Mouse (Mus musculus) B cell, adult 2 months (primary cell): ENCODE measurements around the gene Arfgap3.
"Not testable (repeated sequence)": the region's sequence is repeated elsewhere in the genome, so short reads cannot be mapped to it uniquely, and the experiment has no call there.

Source experiments
- DNase-seq, 2 experiments: peaks; one replicate each; pipeline ENCODE4 v3.0.0; 2022

Arfgap3 gene

GRCm38 (mm10) chr15:83293706-83294645, 56.1 kb downstream of the Arfgap3 start:
- no peak for DNase-seq

DNA sequence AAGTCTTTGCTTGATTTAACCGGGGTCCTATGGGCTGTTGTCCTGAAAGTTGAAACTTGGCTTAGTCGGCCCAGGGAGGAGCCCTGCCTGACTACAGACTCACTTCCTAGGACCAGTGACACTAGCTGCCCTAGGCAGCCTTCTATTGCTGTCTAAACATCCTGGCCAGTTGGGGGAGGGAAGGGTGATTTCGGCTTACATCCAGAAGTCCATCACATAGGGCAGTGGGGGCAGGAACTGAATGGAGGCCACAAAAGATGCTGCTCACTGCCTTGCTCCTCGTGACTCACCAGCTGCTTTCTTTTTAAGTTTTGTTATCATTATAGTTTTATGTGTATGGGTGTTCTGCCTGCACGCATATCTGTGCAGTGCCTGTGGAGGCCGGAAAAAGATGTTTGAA, 56.9 kb downstream of the Arfgap3 start:
- DNase-seq, result no peak

DNA sequence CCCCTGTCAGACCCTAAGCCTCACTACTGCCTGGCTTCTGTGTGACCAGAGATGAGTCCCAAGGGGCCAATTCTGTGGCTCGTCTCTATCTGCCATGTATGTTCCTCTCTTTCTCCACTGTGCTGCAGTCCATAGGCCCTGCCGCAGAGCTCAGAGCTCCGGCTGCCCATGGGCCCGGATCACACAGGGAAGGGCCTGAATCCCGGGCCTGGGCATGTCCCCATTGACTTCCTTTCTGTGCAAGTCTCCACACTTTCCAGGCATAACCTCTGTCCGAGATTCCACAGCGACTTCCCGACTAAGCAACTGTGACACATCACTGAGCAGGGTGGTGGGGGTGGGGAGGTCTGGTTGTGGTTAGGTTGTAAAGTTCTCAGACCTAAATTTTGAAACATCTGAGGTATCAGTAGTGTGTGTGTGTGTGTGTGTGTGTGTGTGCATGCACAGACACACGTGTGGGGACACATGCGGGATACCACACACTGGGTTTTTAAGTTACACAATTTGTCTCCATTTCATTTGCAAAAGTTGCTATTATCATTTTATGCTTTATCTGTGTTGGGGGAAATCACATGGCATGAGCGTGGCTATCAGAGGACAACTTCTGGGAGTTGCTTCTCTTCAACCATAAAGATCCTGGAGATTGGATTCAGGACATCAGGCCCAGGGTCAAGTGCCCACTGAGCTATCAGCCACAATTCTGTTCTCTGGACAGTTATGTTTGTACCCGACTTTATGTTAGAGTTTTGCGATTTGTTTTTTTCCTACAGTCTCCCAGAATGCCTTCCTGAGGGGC, 57.6 kb downstream of the Arfgap3 start:
- DNase-seq, result no peak

GRCm38 (mm10) chr15:83290899-83291298, 59.1 kb downstream of the Arfgap3 start:
- no peak for DNase-seq

DNA sequence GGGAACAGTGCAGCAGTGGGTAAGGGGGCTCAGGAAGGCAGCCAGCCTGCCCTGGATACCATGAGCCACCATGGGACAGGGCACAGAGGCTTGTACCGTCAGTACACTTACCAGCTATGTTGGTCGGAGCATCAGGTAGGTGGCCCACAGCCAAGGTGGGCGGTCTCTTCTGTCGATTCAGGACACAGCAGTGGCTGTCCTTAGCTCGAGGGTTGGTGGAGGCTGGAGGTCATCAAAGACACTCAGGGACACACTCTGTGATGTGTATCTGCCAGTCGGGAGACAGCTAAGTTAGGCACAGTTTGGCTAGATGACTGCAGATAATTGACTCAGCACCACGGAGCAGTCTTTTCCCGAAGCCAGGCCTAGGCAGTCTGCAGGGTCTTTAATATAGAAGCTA, 65.2 kb downstream of the Arfgap3 start:
- DNase-seq, result no peak

DNA sequence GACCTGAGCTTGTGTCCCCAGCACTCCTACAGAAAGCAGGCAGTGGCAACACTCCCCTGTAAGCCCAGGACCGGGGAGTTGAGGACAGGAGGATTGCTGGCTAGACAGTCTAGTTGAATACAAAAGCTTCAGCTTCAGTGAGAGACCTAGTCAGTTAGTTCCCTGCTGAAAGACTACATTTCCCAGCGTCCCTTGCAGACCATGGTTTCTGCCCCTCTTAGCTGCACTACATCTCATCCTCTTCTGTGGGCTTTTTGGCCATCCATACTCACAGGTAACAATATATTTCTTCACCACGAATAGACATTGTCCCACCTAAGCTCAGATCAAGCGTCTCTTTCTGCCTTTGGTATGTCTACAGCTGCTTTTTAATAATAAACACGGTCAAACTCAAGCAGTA, 67.7 kb downstream of the Arfgap3 start:
- no peak for DNase-seq

DNA sequence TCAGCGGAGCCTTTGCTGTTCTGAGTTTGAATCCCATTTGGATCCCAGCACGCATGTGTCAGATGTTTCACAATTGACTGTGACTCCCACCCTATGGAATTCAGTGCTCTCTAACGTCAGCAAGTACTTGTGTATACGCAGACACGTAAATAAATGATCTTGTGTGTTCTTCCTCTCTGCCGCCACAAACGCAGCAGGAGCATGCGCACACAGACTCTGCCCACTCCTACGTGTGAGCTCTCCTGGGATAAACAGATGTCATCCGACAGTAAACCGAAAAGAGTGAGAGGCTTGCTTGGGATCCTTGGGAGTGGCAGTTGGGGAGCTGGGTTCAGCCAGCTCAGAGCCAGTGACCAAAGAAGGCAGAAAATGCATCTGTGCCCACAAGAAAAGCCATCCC, 68.7 kb downstream of the Arfgap3 start:
- no peak for DNase-seq

DNA sequence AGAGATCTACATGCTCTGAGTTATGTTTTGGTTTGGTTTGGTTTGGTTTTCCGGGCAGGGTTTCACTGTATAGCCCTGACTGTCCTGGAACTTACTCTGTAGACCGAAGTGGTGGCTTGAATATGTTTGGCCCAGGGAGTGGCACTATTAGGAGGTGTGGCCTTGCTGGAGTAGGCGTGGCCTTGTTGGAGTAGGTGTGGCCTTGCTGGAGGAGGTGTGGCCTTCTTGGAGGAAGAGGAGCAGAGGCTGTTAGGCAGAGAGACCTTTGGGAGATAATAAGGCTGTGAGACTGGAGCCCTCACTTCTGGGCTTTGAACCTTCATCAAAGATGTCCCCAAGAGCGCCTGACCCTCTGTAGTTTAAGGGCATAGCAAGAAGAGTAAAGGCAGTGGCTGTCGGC, 71.5 kb downstream of the Arfgap3 start:
- DNase-seq, result no peak

DNA sequence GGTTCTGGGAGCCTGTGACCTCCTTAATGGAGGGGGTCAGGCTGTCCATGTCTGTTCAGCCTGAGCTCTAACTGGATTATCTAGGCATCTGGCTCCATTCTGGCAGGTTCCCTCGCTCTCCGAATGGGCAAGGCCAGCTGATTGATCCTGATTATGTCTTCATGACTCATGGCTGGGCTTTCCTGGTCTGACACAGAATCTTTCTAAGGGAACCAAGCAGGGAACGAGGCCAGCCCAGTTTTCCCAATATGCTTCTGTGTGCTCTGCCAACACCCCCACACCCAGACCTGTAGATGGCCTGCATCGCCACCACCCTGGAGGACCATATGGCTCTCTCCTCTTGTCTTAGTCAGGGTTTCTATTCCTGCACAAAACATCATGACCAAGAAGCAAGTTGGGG, 72.6 kb downstream of the Arfgap3 start:
- DNase-seq, result no peak

DNA sequence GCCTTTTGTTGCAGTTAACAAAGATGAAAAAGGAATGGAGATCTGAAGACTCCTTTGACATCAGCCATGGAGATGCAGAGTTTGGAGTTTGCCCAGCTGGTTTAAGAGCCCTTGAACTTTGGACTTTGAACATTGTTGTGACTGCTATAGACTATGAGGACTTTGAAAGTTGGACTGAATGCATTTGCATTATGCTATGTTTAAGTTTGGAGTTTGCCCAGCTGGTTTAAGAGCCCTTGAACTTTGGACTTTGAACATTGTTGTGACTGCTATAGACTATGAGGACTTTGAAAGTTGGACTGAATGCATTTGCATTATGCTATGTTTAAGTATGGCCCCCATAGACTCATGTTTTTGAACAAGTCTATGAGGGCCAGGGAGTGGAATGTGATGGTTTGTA, 75.8 kb downstream of the Arfgap3 start:
- DNase-seq, result not testable (repeated sequence)

- no peak for DNase-seq
These were observed 77.0 kb downstream of the Arfgap3 start for GRCm38 (mm10) chr15:83273017-83273416.

DNA sequence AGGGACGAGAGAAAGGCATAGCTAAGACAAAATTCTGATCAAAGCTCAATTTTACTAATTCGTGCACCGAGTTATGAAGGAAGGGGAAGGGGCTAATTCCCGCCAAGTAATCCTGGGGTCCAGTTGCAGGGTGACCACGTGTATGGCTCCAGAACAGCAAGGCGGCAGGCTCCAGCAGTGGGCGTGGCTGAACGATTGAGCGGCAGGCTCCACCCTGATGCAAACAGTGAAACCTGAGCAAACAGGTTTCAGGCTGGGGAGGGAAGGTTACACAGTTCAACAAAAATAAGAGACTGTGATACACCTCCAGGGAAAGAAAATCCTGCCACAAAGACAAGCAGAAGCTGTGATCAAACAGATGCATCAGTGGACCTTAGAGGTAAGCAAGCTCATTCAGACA, 78.8 kb downstream of the Arfgap3 start:
- not testable (repeated sequence) for DNase-seq

GRCm38 (mm10) chr15:83269985-83270384, 80.1 kb downstream of the Arfgap3 start:
- DNase-seq, result not testable (repeated sequence)

GRCm38 (mm10) chr15:83268428-83268827, 81.6 kb downstream of the Arfgap3 start:
- DNase-seq, result not testable (repeated sequence)

DNA sequence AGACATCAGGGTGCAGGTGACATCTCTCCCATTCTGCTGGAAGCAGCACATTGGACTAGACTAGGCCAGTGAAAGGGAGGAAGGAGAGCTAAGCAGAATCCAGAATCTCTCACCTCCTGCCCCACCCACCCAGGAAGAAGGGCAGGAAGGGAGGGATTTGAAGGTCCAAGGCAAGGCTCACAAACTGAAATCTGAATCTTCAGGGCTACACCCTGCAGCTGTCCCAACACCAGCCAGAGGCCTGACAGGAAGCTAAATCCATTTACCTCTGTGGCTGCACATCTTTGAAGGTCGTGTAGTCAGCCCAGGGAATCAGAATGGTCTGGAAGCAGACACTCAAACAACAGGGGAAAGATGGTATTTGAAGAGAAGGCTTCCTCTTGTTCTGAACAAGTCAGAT, 84.8 kb downstream of the Arfgap3 start:
- DNase-seq, result no peak

GRCm38 (mm10) chr15:83263405-83263804, 86.6 kb downstream of the Arfgap3 start:
- DNase-seq, result no peak

- no peak for DNase-seq
These were observed 92.1 kb downstream of the Arfgap3 start for GRCm38 (mm10) chr15:83257906-83258305.

DNA sequence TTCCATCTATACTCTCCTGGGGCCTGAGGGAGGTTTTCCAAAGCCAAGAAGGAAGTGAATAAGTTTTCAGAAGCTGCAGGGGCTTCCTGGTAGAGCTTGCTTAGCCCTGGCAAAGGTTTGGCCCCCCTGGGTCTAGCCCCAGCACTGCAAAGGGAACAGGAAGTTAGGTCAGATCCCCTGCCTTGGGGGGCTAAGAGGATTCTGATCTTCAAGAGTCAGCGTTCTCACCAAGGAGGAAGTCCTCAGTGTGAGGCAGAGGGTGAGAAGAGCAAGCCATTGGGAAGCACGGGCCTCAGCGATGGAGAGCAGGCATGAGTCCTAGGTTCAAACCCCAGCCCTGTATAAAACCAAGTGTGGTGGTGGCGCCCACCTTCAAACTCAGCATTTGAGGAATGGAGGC, 93.6 kb downstream of the Arfgap3 start:
- no peak for DNase-seq

DNA sequence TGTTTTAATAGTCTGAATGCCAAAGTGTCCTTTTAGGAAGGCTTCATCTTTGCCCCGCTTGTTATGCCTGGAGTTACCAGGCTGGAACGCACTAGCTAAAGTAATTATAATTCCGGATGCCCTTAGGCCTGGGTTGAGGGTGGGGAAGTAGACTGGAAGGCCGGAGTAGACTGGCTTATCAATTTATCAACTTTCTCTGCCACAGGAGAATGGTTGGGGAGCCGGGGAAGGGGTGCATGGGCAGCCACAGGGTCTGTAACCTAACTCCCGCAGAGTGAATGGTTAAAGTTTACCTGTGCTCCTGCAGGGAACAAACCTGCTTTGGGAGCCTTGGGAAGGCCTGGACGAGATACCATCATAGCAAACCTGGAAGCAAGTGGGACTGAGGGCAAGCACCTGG, 94.1 kb downstream of the Arfgap3 start:
- no peak for DNase-seq

DNA sequence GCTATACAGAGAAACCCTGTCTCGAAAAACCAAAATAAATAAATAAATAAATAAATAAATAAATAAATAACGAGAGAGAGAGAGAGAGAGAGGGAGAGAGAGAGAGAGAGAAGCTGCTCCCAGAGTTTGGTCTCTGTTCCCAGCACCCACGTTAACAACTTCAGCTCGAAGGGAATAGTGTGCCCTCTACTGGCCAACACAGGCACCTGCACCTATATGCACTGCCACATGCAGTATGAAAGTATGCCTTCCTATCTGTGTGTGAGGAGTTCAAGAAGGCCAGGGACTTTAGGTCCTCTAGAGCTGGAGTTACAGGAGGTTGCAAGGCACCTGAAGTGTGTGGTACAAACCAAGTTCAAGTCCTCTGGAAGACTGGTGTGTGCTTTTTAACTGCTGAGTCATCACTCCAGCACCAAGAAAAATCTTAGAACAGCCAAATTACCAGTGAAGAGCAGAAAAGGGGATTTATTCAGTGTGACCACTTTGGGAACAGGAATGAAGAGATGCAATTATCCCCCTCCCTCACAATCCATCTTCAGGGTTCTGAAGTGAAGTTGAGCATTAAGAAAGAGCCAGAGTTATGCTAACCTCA, 94.8 kb downstream of the Arfgap3 start:
- DNase-seq, result no peak

DNA sequence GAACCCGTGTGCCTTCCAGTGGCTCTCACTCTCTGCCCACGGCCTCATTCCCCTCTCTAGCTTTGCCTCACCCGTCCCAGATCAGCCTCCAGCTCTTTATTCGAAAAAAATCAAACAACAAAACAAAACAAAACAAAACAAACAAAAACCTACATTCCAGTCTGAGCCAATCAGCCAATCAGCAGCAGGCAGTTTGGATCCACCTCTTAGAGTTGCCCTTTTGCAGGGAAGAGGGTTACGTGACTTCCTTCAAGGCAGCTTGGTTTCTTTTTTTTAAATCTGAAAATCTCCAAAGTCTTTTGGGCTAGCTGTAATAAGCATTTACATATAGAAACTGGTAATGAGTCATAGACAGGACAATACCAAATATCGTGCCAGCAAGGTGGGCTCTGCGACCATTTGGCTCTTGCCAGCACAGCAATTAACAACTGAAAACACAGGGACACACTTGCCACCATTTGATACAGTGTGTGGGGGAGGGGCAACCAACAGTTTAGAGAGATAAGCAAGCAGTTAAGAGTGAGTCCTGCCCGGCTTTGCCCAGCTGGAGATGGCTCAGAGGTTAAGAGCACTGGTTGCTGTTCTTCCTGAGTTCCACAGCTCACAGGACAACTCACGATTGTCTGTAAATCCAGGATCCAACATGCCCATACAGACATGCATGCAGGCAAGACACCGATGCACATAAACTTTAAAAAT, 95.5 kb downstream of the Arfgap3 start:
- no peak for DNase-seq

GRCm38 (mm10) chr15:83252060-83252459, 98.0 kb downstream of the Arfgap3 start:
- no peak for DNase-seq
